In genomic region chr9:89374650-89375049, GRCm38 (mm10) we compare ENCODE assay signal across 32 mouse cellular contexts.
DNase-seq lines count a peak whose midpoint lies in the region; ATAC-seq and TF ChIP-seq lines count a peak whose summit lies in the region.
"Had no signal": no experiment of that assay in that cellular context is flagged by ENCODE, and none has a peak within 500 bp of the region (broad histone marks: within the 10 kb centered on the region; RNA-seq: fewer than 3 reads in every experiment).

No protein-coding gene starts in this region.

- DNase-seq in gastrocnemius, adult 2 months, result no peak
- no peak for DNase-seq in gastrocnemius, postnatal 10 days
- DNase-seq in liver, postnatal 0 days, result no peak
- no peak for DNase-seq in liver, embryonic 11.5 days (ENCODE audit: low spot score)
- peak; percentile 18 for DNase-seq in induced T-regulatory cell, adult 2 months (ENCODE audit: low read depth)
- no peak for DNase-seq in lung, adult 2 months
- no peak for DNase-seq in urinary bladder, postnatal 4 days (ENCODE audit: low spot score in 2 of 2)
- DNase-seq: adrenal gland, postnatal 10 days; cerebellum, adult 11-12 months; cerebellum, adult 9-11 months; embryo, embryonic 11 days; gastrocnemius, postnatal 25 days; heart, adult 11 months; heart, postnatal 4 days; kidney, adult 9 months; kidney, postnatal 10 days; layer of hippocampus, adult 9-11 months; liver, embryonic 13.5 days; right cerebral cortex, postnatal 4 days had no signal

- intact Hi-C loops in gastrocnemius, adult 2 months (cut with DNase I), result no loop called here

- WGBS in liver, postnatal 0 days (ENCODE audit: insufficient replicate concordance), result 70% methylated on average over 4 of the region's 4 CpGs
- WGBS in liver, embryonic 11.5 days, result 72% methylated on average over 4 of the region's 4 CpGs
- 80% methylated on average over 4 of the region's 4 CpGs for WGBS in lung, adult 2 months

- no peak for TF ChIP-seq POLR2A in lung, adult 2 months (IDR thresholded peaks at IDR 0.05; ENCODE audit: borderline replicate concordance, extremely low read depth, low read depth, low read length)

- no peaks in the 10 kb centered on the region for H3K9me3 ChIP-seq in liver, postnatal 0 days (ENCODE audit: low read length)
- no peaks in the 10 kb centered on the region for H3K9me3 ChIP-seq in liver, embryonic 11.5 days (ENCODE audit: control insufficient read depth, low read length)
- H3K9me3 ChIP-seq: embryonic facial prominence, embryonic 12.5 days; forebrain, embryonic 15.5 days; heart, embryonic 12.5 days; limb, embryonic 12.5 days; liver, embryonic 13.5 days; lung, embryonic 15.5 days; midbrain, embryonic 10.5 days; midbrain, embryonic 15.5 days; neural tube, embryonic 13.5 days had no signal

- no peak overlapping the region for H3K4me2 ChIP-seq in liver, postnatal 0 days (ENCODE audit: low read depth, low read length)
- H3K4me2 ChIP-seq in liver, embryonic 11.5 days, result no peak overlapping the region
- H3K4me2 ChIP-seq: embryonic facial prominence, embryonic 12.5 days; forebrain, embryonic 15.5 days; heart, embryonic 12.5 days; hindbrain, embryonic 14.5 days; limb, embryonic 12.5 days; liver, embryonic 13.5 days; lung, embryonic 15.5 days; midbrain, embryonic 15.5 days; neural tube, embryonic 13.5 days had no signal

- H3K27ac ChIP-seq in gastrocnemius, adult 2 months, result no peak overlapping the region
- H3K27ac ChIP-seq in liver, postnatal 0 days (ENCODE audit: low read depth), result no peak overlapping the region
- no peak overlapping the region for H3K27ac ChIP-seq in liver, embryonic 11.5 days (ENCODE audit: low read depth, low read length)
- H3K27ac ChIP-seq: embryonic facial prominence, embryonic 12.5 days; forebrain, embryonic 15.5 days; hindbrain, embryonic 14.5 days; left cerebral cortex, adult 2 months; limb, embryonic 12.5 days; liver, embryonic 13.5 days; lung, embryonic 15.5 days; midbrain, embryonic 10.5 days; midbrain, embryonic 15.5 days; neural tube, embryonic 13.5 days had no signal

- no peaks in the 10 kb centered on the region for H3K27me3 ChIP-seq in liver, postnatal 0 days (ENCODE audit: insufficient read depth, low read length)
- H3K27me3 ChIP-seq in liver, embryonic 11.5 days (replicated peaks; ENCODE audit: control insufficient read depth, insufficient read depth, low read length), result no peaks in the 10 kb centered on the region
- H3K27me3 ChIP-seq: embryonic facial prominence, embryonic 12.5 days; forebrain, embryonic 15.5 days; heart, embryonic 12.5 days; limb, embryonic 12.5 days; liver, embryonic 13.5 days; lung, embryonic 15.5 days; midbrain, embryonic 15.5 days; neural tube, embryonic 13.5 days; Patski had no signal

- ATAC-seq in liver, postnatal 0 days, result no peak
- ATAC-seq in liver, embryonic 11.5 days (replicated peaks; ENCODE audit: low FRiP score), result no peak
- ATAC-seq: forebrain, embryonic 15.5 days; intestine, embryonic 16.5 days; midbrain, embryonic 15.5 days; Patski had no signal

- H3K4me3 ChIP-seq in gastrocnemius, adult 2 months, result no peak overlapping the region
- no peak overlapping the region for H3K4me3 ChIP-seq in liver, postnatal 0 days (ENCODE audit: low read depth, low read length)
- no peak overlapping the region for H3K4me3 ChIP-seq in liver, embryonic 11.5 days (ENCODE audit: low read depth, low read length)
- H3K4me3 ChIP-seq in lung, adult 2 months (replicated peaks; ENCODE audit: extremely low read depth, low read depth, low read length), result no peak overlapping the region
- H3K4me3 ChIP-seq: embryonic facial prominence, embryonic 12.5 days; forebrain, embryonic 15.5 days; heart, embryonic 12.5 days; left cerebral cortex, adult 2 months; limb, embryonic 12.5 days; liver, embryonic 13.5 days; lung, embryonic 15.5 days; midbrain, embryonic 10.5 days; midbrain, embryonic 15.5 days; myocyte; neural tube, embryonic 13.5 days had no signal

- H3K4me1 ChIP-seq in liver, postnatal 0 days (ENCODE audit: insufficient read depth), result no peaks in the 10 kb centered on the region
- H3K4me1 ChIP-seq in liver, embryonic 11.5 days (replicated peaks; ENCODE audit: control insufficient read depth, insufficient read depth, low read length), result no peaks in the 10 kb centered on the region
- no peaks in the 10 kb centered on the region for H3K4me1 ChIP-seq in lung, adult 2 months (ENCODE audit: control insufficient read depth, insufficient read depth, low read length)
- H3K4me1 ChIP-seq: embryonic facial prominence, embryonic 12.5 days; forebrain, embryonic 15.5 days; heart, embryonic 12.5 days; limb, embryonic 12.5 days; liver, embryonic 13.5 days; lung, embryonic 15.5 days; midbrain, embryonic 10.5 days; midbrain, embryonic 15.5 days; neural tube, embryonic 13.5 days had no signal

- H3K9ac ChIP-seq in liver, postnatal 0 days (replicated peaks), result no peak overlapping the region
- no peak overlapping the region for H3K9ac ChIP-seq in liver, embryonic 11.5 days (ENCODE audit: low read depth, low read length)
- H3K9ac ChIP-seq: embryonic facial prominence, embryonic 12.5 days; forebrain, embryonic 15.5 days; heart, embryonic 12.5 days; hindbrain, embryonic 14.5 days; limb, embryonic 12.5 days; liver, embryonic 13.5 days; lung, embryonic 15.5 days; midbrain, embryonic 15.5 days; neural tube, embryonic 13.5 days had no signal

- TF ChIP-seq EP300 in liver, postnatal 0 days (IDR thresholded peaks at IDR 0.05; ENCODE audit: low read depth), result no peak

- TF ChIP-seq CTCF in gastrocnemius, adult 2 months (IDR thresholded peaks at IDR 0.05), result peak; percentile 5; the same call in 1 of the 2 replicates
- 0 out of 2 replicates have a peak, but pooled peaks have one; percentile 14 for TF ChIP-seq CTCF in liver, postnatal 0 days (IDR thresholded peaks at IDR 0.05; ENCODE audit: low read depth)
- TF ChIP-seq CTCF in lung, adult 2 months (IDR thresholded peaks at IDR 0.05; ENCODE audit: insufficient read depth, low read length), result no peak

- H3K36me3 ChIP-seq in liver, postnatal 0 days (replicated peaks; ENCODE audit: insufficient read depth, low read length), result no peaks in the 10 kb centered on the region
- H3K36me3 ChIP-seq in liver, embryonic 11.5 days (ENCODE audit: control insufficient read depth, insufficient read depth, low read length), result no peaks in the 10 kb centered on the region
- H3K36me3 ChIP-seq: embryonic facial prominence, embryonic 12.5 days; forebrain, embryonic 15.5 days; heart, embryonic 12.5 days; limb, embryonic 12.5 days; liver, embryonic 13.5 days; lung, embryonic 15.5 days; midbrain, embryonic 10.5 days; midbrain, embryonic 15.5 days; neural tube, embryonic 13.5 days had no signal
